Mouse (Mus musculus) adipocyte (in vitro differentiated cells): ENCODE data around the gene Gm3099.
"Not testable (repeated sequence)": the region's sequence is repeated elsewhere in the genome, so short reads cannot be mapped to it uniquely, and the experiment has no call there.

ENCODE experiments used
- DNase-seq: peaks from one replicate; pipeline ENCODE4 v3.0.0-alpha.2; 2016; ENCODE audit warnings: low spot score

Gm3099 gene

GRCm38 (mm10) chr14:3998094-3998493 is at the start of gene Gm3099:
Gene Gm3099, plus strand, starts transcription at chr14:3998394.
- DNase-seq: not testable (repeated sequence)

- DNase-seq: not testable (repeated sequence)
These were observed 34.9 kb upstream of the Gm3099 start, which contains the start of gene Gm3095 for GRCm38 (mm10) chr14:3963247-3963646. Gene Gm3095, plus strand, starts transcription at chr14:3963547.

GRCm38 (mm10) chr14:4023641-4024040 is 25.4 kb downstream of the Gm3099 start, which contains the start of gene Gm5796:
Gene Gm5796, plus strand, starts transcription at chr14:4023941.
- DNase-seq: not testable (repeated sequence)
